Mouse (Mus musculus) layer of hippocampus, adult 8-10 months (tissue): ENCODE results near the gene Ccser2. TPM values are rescaled to one million over a fixed set of nuclear protein-coding genes. Genes with fewer than 3 reads are reported as not detected.

Experiments used
- DNase-seq, 2 experiments: peaks; one replicate each; pipeline ENCODE4 v3.0.0; 2022; ENCODE audit warnings: low spot score in 2 of 2
- total RNA-seq, 4 experiments: library from RNA; stranded (reverse); gene quantifications; 2 replicates each; pipeline ENCODE4 v1.2.4; 2022

Gene Ccser2
- total RNA-seq, 4 experiments from 2014 or later = 76.2 to 95.9 (median 85.0) TPM

- DNase-seq = no peak
These were observed 25.9 kb downstream of the Ccser2 start for GRCm38 (mm10) chr14:36942716-36943115.

GRCm38 (mm10) chr14:36937941-36938340, 30.6 kb downstream of the Ccser2 start:
- DNase-seq = no peak

GRCm38 (mm10) chr14:36937080-36937878, 31.3 kb downstream of the Ccser2 start:
- DNase-seq = peak in 1 of 2 experiments; percentile 29

GRCm38 (mm10) chr14:36932638-36933382, 35.8 kb downstream of the Ccser2 start:
- no peak for DNase-seq

- DNase-seq = no peak
These were observed 36.5 kb downstream of the Ccser2 start for GRCm38 (mm10) chr14:36932038-36932437.

- DNase-seq = no peak
These were observed 45.2 kb downstream of the Ccser2 start for GRCm38 (mm10) chr14:36923383-36923782.

- no peak for DNase-seq
These were observed 47.1 kb downstream of the Ccser2 start for GRCm38 (mm10) chr14:36921346-36922049.

- DNase-seq = no peak
These were observed 48.7 kb downstream of the Ccser2 start for GRCm38 (mm10) chr14:36919886-36920285.

- DNase-seq = peak; percentile 55 to 62
These were observed 49.4 kb downstream of the Ccser2 start for GRCm38 (mm10) chr14:36919146-36919545.

GRCm38 (mm10) chr14:36915203-36915602, 53.4 kb downstream of the Ccser2 start:
- DNase-seq = no peak

GRCm38 (mm10) chr14:36914473-36915005, 54.0 kb downstream of the Ccser2 start:
- no peak for DNase-seq

GRCm38 (mm10) chr14:36911738-36912137, 56.8 kb downstream of the Ccser2 start:
- no peak for DNase-seq

- no peak for DNase-seq
These were observed 62.6 kb downstream of the Ccser2 start for GRCm38 (mm10) chr14:36905809-36906522.

- no peak for DNase-seq
These were observed 64.4 kb downstream of the Ccser2 start for GRCm38 (mm10) chr14:36904206-36904605.

GRCm38 (mm10) chr14:36900883-36901282, 67.7 kb downstream of the Ccser2 start:
- no peak for DNase-seq

- no peak for DNase-seq
These were observed 73.9 kb downstream of the Ccser2 start for GRCm38 (mm10) chr14:36894701-36895100.

GRCm38 (mm10) chr14:36892762-36893358, 75.7 kb downstream of the Ccser2 start:
- no peak for DNase-seq

GRCm38 (mm10) chr14:36890130-36890529, 78.4 kb downstream of the Ccser2 start:
- no peak for DNase-seq

GRCm38 (mm10) chr14:36885680-36886079, 82.9 kb downstream of the Ccser2 start:
- DNase-seq = no peak

GRCm38 (mm10) chr14:36885117-36885516, 83.5 kb downstream of the Ccser2 start:
- no peak for DNase-seq

GRCm38 (mm10) chr14:36883576-36883975, 85.0 kb downstream of the Ccser2 start:
- DNase-seq = no peak
